13 mouse cellular contexts compared by ENCODE assay signal in genomic region chr8:95396752-95397151, GRCm38 (mm10). TPM values are rescaled to one million over a fixed set of nuclear protein-coding genes. Genes with fewer than 3 reads are reported as not detected.
DNase-seq lines count a peak whose midpoint lies in the region; ATAC-seq and TF ChIP-seq lines count a peak whose summit lies in the region.
"Had no signal": no experiment of that assay in that cellular context is flagged by ENCODE, and none has a peak within 500 bp of the region (broad histone marks: within the 10 kb centered on the region; RNA-seq: fewer than 3 reads in every experiment).

No protein-coding gene starts in this region.

- H3K4me3 ChIP-seq in heart, adult 2 months: no peak overlapping the region
- H3K4me3 ChIP-seq in midbrain, embryonic 10.5 days: no peak overlapping the region
- no peak overlapping the region for H3K4me3 ChIP-seq in midbrain, embryonic 14.5 days (replicated peaks; ENCODE audit: low read depth, low read length)

- ATAC-seq in midbrain, embryonic 14.5 days (ENCODE audit: low FRiP score, low TSS enrichment): no peak
- 0 out of 2 replicates have a peak, but pooled peaks have one; percentile 36 for ATAC-seq in granulocyte monocyte progenitor cell, adult 5-6 weeks (replicated peaks; ENCODE audit: poor library complexity, severe bottlenecking)

- WGBS in heart, adult 2 months: 49% methylated on average over 11 of the region's 11 CpGs
- WGBS in midbrain, embryonic 10.5 days: 82% methylated on average over 11 of the region's 11 CpGs
- WGBS in midbrain, embryonic 14.5 days: 69% methylated on average over 11 of the region's 11 CpGs

- H3K4me2 ChIP-seq in midbrain, embryonic 14.5 days (ENCODE audit: low read length): no peak overlapping the region

- peak overlapping the region; percentile 54 for H3K27ac ChIP-seq in heart, adult 2 months
- peak overlapping the region; percentile 59 for H3K27ac ChIP-seq in midbrain, embryonic 10.5 days (replicated peaks)
- no peak overlapping the region for H3K27ac ChIP-seq in midbrain, embryonic 14.5 days (replicated peaks; ENCODE audit: low read depth, low read length)
- H3K27ac ChIP-seq: liver, embryonic 14.5 days had no signal

- no peaks in the 10 kb centered on the region for H3K27me3 ChIP-seq in heart, adult 2 months (ENCODE audit: control insufficient read depth, insufficient read depth, low read length)
- no peaks in the 10 kb centered on the region for H3K27me3 ChIP-seq in midbrain, embryonic 10.5 days (ENCODE audit: low read depth, poor library complexity, severe bottlenecking)
- H3K27me3 ChIP-seq in midbrain, embryonic 14.5 days (ENCODE audit: control insufficient read depth, insufficient read depth, low read length): no peaks in the 10 kb centered on the region

- H3K9ac ChIP-seq in heart, adult 2 months (ENCODE audit: low read depth, low read length): no peak overlapping the region
- H3K9ac ChIP-seq in midbrain, embryonic 14.5 days (replicated peaks; ENCODE audit: low read length): no peak overlapping the region
- H3K9ac ChIP-seq: liver, embryonic 14.5 days had no signal

- TF ChIP-seq POLR2A in heart, adult 2 months (IDR thresholded peaks at IDR 0.05; ENCODE audit: insufficient read depth, low read depth, low read length): no peak

- TF ChIP-seq EP300 in heart, adult 2 months (IDR thresholded peaks at IDR 0.05; ENCODE audit: insufficient read depth, low read depth, low read length): no peak

- no peaks in the 10 kb centered on the region for H3K79me2 ChIP-seq in heart, adult 2 months (replicated peaks; ENCODE audit: control insufficient read depth, insufficient read depth, low read length)

- no peak for TF ChIP-seq CTCF in heart, adult 2 months (IDR thresholded peaks at IDR 0.05)

- DNase-seq in heart, adult 2 months: no peak
- no peak for DNase-seq in heart, postnatal 36 days
- no peak for DNase-seq in midbrain, embryonic 10.5 days (ENCODE audit: low spot score)
- no peak for DNase-seq in midbrain, embryonic 14.5 days
- peak; percentile 70 for DNase-seq in retina, embryonic 14.5 days (ENCODE audit: low spot score)
- DNase-seq in kidney, adult 11 months: no peak
- DNase-seq in frontal cortex, postnatal 14 days (ENCODE audit: low spot score in 2 of 2): no peak
- DNase-seq: cerebellum, adult 8-10 months; gastrocnemius, postnatal 14 days; kidney, adult 8-10 months; right cerebral cortex, adult 18-20 months had no signal

- H3K36me3 ChIP-seq in heart, adult 2 months (ENCODE audit: control insufficient read depth, insufficient read depth, low read length): no peaks in the 10 kb centered on the region
- H3K36me3 ChIP-seq in midbrain, embryonic 10.5 days: no peaks in the 10 kb centered on the region
- no peaks in the 10 kb centered on the region for H3K36me3 ChIP-seq in midbrain, embryonic 14.5 days (ENCODE audit: control insufficient read depth, insufficient read depth, low read length)

- peaks cover 20% of the 10 kb centered on the region for H3K4me1 ChIP-seq in heart, adult 2 months (ENCODE audit: control insufficient read depth, insufficient read depth, low read length)
- H3K4me1 ChIP-seq in midbrain, embryonic 10.5 days: peaks cover 33% of the 10 kb centered on the region
- no peaks in the 10 kb centered on the region; the same call in 1 of the 2 replicates for H3K4me1 ChIP-seq in midbrain, embryonic 14.5 days (ENCODE audit: control insufficient read depth, insufficient read depth, low read length)

- intact Hi-C loops in heart, adult 2 months (cut with DNase I): no loop called here
- intact Hi-C loops in heart, postnatal 36 days (cut with DNase I): no loop called here

- no peaks in the 10 kb centered on the region for H3K9me3 ChIP-seq in midbrain, embryonic 10.5 days (replicated peaks)
- H3K9me3 ChIP-seq in midbrain, embryonic 14.5 days (ENCODE audit: control insufficient read depth, low read length): no peaks in the 10 kb centered on the region

RNA-seq across cellular contexts. Expression of gene Cfap20, which starts 37.9 kb away (rescaled TPM):
- total RNA-seq in heart, adult 2 months (2021): 10 to 100 TPM; 21.8 to 24.2 TPM
- 27.4 and 35.2 TPM in 2 replicates for polyA plus RNA-seq in heart, adult 2 months (2012; rRNA removed)
- total RNA-seq in heart, postnatal 36 days (2021): 10 to 100 TPM; 24.2 to 25.9 TPM
- 145 and 150 TPM in 2 replicates for polyA plus RNA-seq in midbrain, embryonic 10.5 days (2016; fragmentation: Nextera tagmentation; extraction: Ambion mirVana)
- polyA plus RNA-seq in midbrain, embryonic 14.5 days (2014; fragmentation: Nextera tagmentation; extraction: Ambion mirVana): 133 TPM in 2 replicates
- 62.1 and 78.1 TPM in 2 replicates for total RNA-seq in granulocyte monocyte progenitor cell, adult 5-6 weeks (2014; fragmentation: Nextera tagmentation)
- 62.8 and 65.6 TPM in 2 replicates for total RNA-seq in granulocyte monocyte progenitor cell, adult 5-6 weeks (2017)

RNA-seq across cellular contexts. Expression of gene Mmp15, which starts 44.7 kb away (rescaled TPM):
- 10 to 100 TPM; 53.4 to 67.5 TPM for total RNA-seq in heart, adult 2 months (2021)
- polyA plus RNA-seq in heart, adult 2 months (2012; rRNA removed): 56.7 and 58.4 TPM in 2 replicates
- total RNA-seq in heart, postnatal 36 days (2021): 10 to 100 TPM; 58.7 to 67.8 TPM
- 12.8 and 14.8 TPM in 2 replicates for polyA plus RNA-seq in midbrain, embryonic 10.5 days (2016; fragmentation: Nextera tagmentation; extraction: Ambion mirVana)
- polyA plus RNA-seq in midbrain, embryonic 14.5 days (2014; fragmentation: Nextera tagmentation; extraction: Ambion mirVana): 17.8 and 19.1 TPM in 2 replicates
- total RNA-seq in granulocyte monocyte progenitor cell, adult 5-6 weeks (2014; fragmentation: Nextera tagmentation): not detected in 2 replicates
- 0.13 and 0.21 TPM in 2 replicates for total RNA-seq in granulocyte monocyte progenitor cell, adult 5-6 weeks (2017)

Comparison
In these comparisons a context has a peak if more than half of its experiments do, and no peak if none do; other contexts are left out.
1. RNA of gene Mmp15, which starts 44.7 kb away (total RNA-seq): 58.7 to 67.8 TPM in heart, postnatal 36 days and 53.4 to 67.5 TPM in heart, adult 2 months; 0.13 to 0.21 TPM in granulocyte monocyte progenitor cell, adult 5-6 weeks; every median in the first group is over 10 times any median in the second.